In the genomic region with DNA sequence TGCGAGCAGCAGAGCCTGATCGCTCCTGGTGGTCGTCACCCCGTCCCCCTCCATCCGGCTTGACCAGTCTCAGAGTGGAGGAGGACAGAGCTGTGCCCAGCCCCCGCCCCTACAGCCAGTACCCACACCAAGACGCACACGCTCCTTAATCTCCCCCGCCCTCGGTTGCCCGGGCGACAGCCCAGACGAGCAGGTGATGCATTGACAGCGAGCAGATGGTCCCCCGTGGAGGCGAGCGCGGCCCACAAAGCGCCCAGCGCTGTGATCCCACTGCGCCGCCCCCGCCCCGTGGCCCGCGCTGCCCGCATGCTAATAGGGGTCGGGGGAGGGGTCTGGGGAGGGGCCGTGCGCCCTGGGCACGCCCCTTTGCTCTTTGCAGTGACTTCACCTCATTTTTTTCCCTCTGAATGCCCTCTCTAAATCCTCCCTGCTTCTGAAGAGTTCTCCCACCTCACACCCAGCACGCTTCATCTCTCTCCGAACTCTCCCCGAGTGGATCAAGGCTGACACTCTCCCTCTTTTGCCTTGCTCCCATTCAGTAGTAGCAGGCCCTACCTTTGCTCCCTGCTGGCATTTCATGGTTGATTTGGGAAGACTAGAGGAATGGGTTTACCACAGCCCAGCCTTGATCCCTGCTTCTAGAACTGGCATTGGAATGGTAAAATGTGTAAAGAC, we compare ENCODE assay signal across 8 mouse cellular contexts. TPM values are rescaled to one million over a fixed set of nuclear protein-coding genes. Genes with fewer than 3 reads are reported as not detected.
DNase-seq lines count a peak whose midpoint lies in the region; ATAC-seq and TF ChIP-seq lines count a peak whose summit lies in the region.

No protein-coding gene starts in this region.

- peak overlapping the region; percentile 84 for H3K4me2 ChIP-seq in lung, embryonic 14.5 days
- peak overlapping the region; percentile 88 for H3K4me2 ChIP-seq in stomach, embryonic 14.5 days (replicated peaks; ENCODE audit: low read depth, low read length)

- no peaks in the 10 kb centered on the region for H3K36me3 ChIP-seq in lung, embryonic 14.5 days (ENCODE audit: insufficient read depth)
- H3K36me3 ChIP-seq in stomach, embryonic 14.5 days (ENCODE audit: control insufficient read depth, insufficient read depth, low read length), result no peaks in the 10 kb centered on the region

- H3K27me3 ChIP-seq in lung, embryonic 14.5 days (ENCODE audit: insufficient read depth, low read length), result no peaks in the 10 kb centered on the region
- H3K27me3 ChIP-seq in stomach, embryonic 14.5 days (ENCODE audit: control insufficient read depth, insufficient read depth, low read length), result no peaks in the 10 kb centered on the region

- H3K27ac ChIP-seq in lung, embryonic 14.5 days (ENCODE audit: low read depth), result no peak overlapping the region
- peak overlapping the region; percentile 48; the same call in 1 of the 2 replicates for H3K27ac ChIP-seq in stomach, embryonic 14.5 days (ENCODE audit: low read length)

- ATAC-seq in lung, embryonic 14.5 days (ENCODE audit: insufficient read depth), result peak; percentile 96
- peak; percentile 85 for ATAC-seq in stomach, embryonic 14.5 days (ENCODE audit: insufficient number of reproducible peaks, insufficient read depth, low FRiP score, low read depth)

- H3K9me3 ChIP-seq in lung, embryonic 14.5 days (ENCODE audit: low read depth, low read length), result no peaks in the 10 kb centered on the region
- H3K9me3 ChIP-seq in stomach, embryonic 14.5 days (ENCODE audit: control insufficient read depth, low read depth, low read length), result no peaks in the 10 kb centered on the region

- WGBS in lung, embryonic 14.5 days, result under 1% methylated on average over 33 of the region's 34 CpGs
- 1% methylated on average over 34 of the region's 34 CpGs for WGBS in lung, adult 2 months
- WGBS in stomach, embryonic 14.5 days, result 1% methylated on average over 34 of the region's 34 CpGs

- H3K9ac ChIP-seq in lung, embryonic 14.5 days, result peak overlapping the region; percentile 49
- 0 out of 2 replicates have a peak overlapping the region, but pooled peaks have one; percentile 21 for H3K9ac ChIP-seq in stomach, embryonic 14.5 days (replicated peaks; ENCODE audit: low read depth, low read length)

- no peak for TF ChIP-seq CTCF in lung, embryonic 14.5 days (IDR thresholded peaks at IDR 0.05; ENCODE audit: low read depth)
- no peak for TF ChIP-seq CTCF in lung, adult 2 months (IDR thresholded peaks at IDR 0.05; ENCODE audit: insufficient read depth, low read length)

- peak overlapping the region; percentile 43 for H3K4me3 ChIP-seq in lung, embryonic 14.5 days (ENCODE audit: low read depth, low read length)
- no peak overlapping the region for H3K4me3 ChIP-seq in lung, adult 2 months (replicated peaks; ENCODE audit: extremely low read depth, low read depth, low read length)
- peak overlapping the region; percentile 42 for H3K4me3 ChIP-seq in stomach, embryonic 14.5 days (ENCODE audit: low read depth, low read length)

- H3K4me1 ChIP-seq in lung, embryonic 14.5 days (ENCODE audit: insufficient read depth), result no peaks in the 10 kb centered on the region
- no peaks in the 10 kb centered on the region for H3K4me1 ChIP-seq in lung, adult 2 months (ENCODE audit: control insufficient read depth, insufficient read depth, low read length)
- 0 out of 2 replicates have a peak, but pooled peaks cover 3% of the 10 kb centered on the region for H3K4me1 ChIP-seq in stomach, embryonic 14.5 days (ENCODE audit: control insufficient read depth, insufficient read depth, low read length)

- peak; percentile 65 for DNase-seq in lung, embryonic 14.5 days
- DNase-seq in lung, adult 2 months, result no peak
- DNase-seq in cerebellum, adult 9-10 months, result peak; percentile 57
- peak; percentile 43 to 80 for DNase-seq in frontal cortex, adult 2 months (ENCODE audit: extremely low spot score in 1 of 2, low spot score in 1 of 2)
- DNase-seq in layer of hippocampus, postnatal 36 days, result peak; percentile 75 to 81
- peak; percentile 17 to 59 for DNase-seq in lung, postnatal 4 days
- no peak for DNase-seq in adipocyte (ENCODE audit: low spot score)

- TF ChIP-seq POLR2A in lung, adult 2 months (IDR thresholded peaks at IDR 0.05; ENCODE audit: borderline replicate concordance, extremely low read depth, low read depth, low read length), result no peak

RNA-seq across cellular contexts. Expression of a gene that starts 0.5 kb away (rescaled TPM):
- not detected in 2 replicates for polyA plus RNA-seq in lung, embryonic 14.5 days (2014; fragmentation: Nextera tagmentation; extraction: Ambion mirVana)
- polyA plus RNA-seq in lung, adult 2 months (2012; rRNA removed), result not detected in 2 replicates
- not detected in 2 replicates for polyA plus RNA-seq in frontal cortex, adult 2 months (2012; rRNA removed)
- total RNA-seq in layer of hippocampus, postnatal 36 days (2021), result not detected
- polyA plus RNA-seq in stomach, embryonic 14.5 days (2014; fragmentation: Nextera tagmentation; extraction: Ambion mirVana), result not detected in 2 replicates

RNA-seq across cellular contexts. Expression of a gene that starts 50.6 kb away (rescaled TPM):
- 5.0 and 5.8 TPM in 2 replicates for polyA plus RNA-seq in lung, embryonic 14.5 days (2014; fragmentation: Nextera tagmentation; extraction: Ambion mirVana)
- 0.88 and 0.93 TPM in 2 replicates for polyA plus RNA-seq in lung, adult 2 months (2012; rRNA removed)
- polyA plus RNA-seq in frontal cortex, adult 2 months (2012; rRNA removed), result 0.08 and 0.19 TPM in 2 replicates
- total RNA-seq in layer of hippocampus, postnatal 36 days (2021), result under 1 TPM; 0.28 to 0.30 TPM
- polyA plus RNA-seq in stomach, embryonic 14.5 days (2014; fragmentation: Nextera tagmentation; extraction: Ambion mirVana), result 0.74 and 1.1 TPM in 2 replicates

Comparison
In these comparisons a context has a peak if more than half of its experiments do, and no peak if none do; other contexts are left out.
1. DNase-seq: peak in lung, embryonic 14.5 days (single experiment), cerebellum, adult 9-10 months (single experiment), frontal cortex, adult 2 months (2 of 2), layer of hippocampus, postnatal 36 days (2 of 2) and lung, postnatal 4 days (2 of 2); none in lung, adult 2 months (single experiment) and adipocyte (single experiment).